Mouse (Mus musculus): Measurements from ENCODE around the gene Col16a1.

Gene Col16a1

GRCm38 (mm10) chr4:130084331-130084945 is 36.8 kb downstream of the Col16a1 start:
- DNase-seq (ENCODE audit: low spot score), result no peak

DNA sequence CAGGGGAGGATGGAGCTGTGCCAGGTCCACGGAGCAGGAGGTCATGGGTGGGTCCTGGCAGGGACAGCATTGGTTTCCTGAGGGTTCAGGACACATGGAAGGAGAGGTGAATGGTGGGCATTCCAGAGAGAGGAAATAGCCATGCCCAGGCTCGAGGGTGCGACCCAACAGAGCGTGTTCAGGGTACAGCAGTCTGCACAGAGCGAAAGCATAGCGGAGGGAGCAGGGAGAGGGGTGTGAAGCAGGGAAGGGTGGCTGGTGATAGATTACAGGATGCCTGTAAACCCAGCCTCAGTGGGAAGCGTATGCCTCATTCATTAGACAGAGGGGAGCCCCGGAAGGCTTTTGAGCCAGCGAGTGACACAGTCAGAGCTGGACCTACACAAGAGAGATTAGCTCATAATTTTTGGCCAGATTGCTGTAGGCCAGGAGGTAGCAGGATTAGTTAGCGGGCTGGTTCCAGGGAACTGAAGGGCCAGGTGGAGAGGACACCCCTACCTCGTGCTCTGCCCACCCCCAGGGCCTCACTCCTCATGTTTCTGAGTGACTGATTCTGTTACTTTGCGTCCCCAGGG is 37.7 kb downstream of the Col16a1 start:
- no peak for DNase-seq (ENCODE audit: low spot score)

DNA sequence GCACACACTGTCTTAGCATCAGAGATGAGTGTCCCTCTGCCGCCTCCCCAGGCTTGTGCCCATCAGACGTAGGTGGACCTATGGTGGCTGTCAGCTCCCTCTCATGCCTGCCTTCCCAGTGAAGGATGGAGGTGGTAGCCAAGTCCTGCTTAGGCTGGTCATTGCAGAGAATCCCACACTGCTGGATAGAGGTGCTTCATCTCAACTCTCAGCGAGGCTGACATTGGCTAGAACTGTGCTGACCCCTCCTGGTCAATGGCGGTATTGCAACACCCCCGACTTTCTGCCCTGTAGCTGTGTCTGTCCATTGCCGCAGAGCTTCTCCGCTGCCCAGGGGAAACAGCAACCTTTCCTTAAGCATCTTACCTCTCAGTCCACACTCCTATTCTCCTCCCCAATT is 39.7 kb downstream of the Col16a1 start:
- DNase-seq (ENCODE audit: low spot score), result peak; percentile 78

DNA sequence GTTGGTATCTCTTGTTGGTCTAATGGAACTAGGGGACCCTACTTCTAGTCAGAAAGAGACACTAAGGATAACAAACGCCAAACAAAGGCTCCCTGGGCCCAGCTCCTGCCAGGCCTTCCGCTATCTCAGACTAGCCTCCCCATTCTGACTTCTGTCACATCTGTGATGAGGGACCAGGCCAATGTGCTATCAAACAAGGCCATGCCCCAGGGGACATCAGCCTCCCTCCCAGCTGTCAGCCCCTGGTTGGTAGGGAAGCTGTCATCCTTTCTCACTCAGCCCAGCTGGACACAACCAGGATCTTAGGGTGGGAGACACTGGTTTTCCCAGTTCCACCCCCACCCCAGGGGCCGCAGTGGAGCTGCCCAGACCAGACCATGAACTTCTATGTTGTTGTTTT is 47.5 kb downstream of the Col16a1 start:
- no peak for DNase-seq (ENCODE audit: low spot score)

- DNase-seq (ENCODE audit: low spot score), result no peak
These were observed 53.5 kb downstream of the Col16a1 start for GRCm38 (mm10) chr4:130101183-130101582.

- DNase-seq (ENCODE audit: low spot score), result no peak
These were observed 54.5 kb downstream of the Col16a1 start, which contains the start of gene Pef1 for GRCm38 (mm10) chr4:130102111-130102651. TSS of gene Pef1 (plus strand) at chr4:130102558.

DNA sequence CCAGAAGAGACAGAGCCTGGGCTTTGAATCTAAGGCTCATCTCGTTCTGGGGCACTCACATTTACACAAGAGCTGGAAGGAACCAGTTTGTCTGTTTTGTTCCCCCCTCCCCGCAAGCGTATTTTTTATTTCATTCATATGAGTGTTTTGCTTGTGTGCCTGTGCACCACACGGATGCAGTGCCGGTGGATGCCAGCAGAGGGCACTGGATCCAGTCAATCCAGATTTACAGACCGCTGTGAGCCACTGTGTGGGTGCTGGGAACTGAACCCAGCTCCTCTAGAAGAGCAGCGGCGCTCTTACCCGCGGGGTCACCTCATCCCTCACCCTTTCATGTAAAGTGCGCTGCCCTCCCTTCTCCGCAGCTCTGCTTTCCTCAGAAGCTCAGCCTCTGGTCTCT is 56.0 kb downstream of the Col16a1 start:
- DNase-seq (ENCODE audit: low spot score), result no peak

DNA sequence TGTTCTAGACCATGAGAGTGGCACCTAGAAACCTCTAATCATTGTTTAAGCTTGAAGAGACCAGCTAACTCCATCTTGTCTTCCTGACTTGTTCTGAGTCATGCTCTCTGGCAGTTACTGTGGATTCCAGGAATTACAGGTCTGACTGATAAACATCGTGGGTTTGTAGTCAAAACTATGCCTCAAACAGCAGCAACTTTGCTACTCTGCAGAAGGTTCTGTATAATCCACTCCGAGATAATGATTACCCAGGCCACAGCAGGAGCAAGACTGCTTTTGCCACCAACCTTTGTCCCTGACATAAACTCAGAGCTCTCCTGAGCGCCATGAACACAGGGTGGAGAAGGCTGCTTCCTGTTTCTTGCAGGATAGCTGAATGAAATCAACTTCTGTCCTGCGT is 56.9 kb downstream of the Col16a1 start:
- no peak for DNase-seq (ENCODE audit: low spot score)

DNA sequence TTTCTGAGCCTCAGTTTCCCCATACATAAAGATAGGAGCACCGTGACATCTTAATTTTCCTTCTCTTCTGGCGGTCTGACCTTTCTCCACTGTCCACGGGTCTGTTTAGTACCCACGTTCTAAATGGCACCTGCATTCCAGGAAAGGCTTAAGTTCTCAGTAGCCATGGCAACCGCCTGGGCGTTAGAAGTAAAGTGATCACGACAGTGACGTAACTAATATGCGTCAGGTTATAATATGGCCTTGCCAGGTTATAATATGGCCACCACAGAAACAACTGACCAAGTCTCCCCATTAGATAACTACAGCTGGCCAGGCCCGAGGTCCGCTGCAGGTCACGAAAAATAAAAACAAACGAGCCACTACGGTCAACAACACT is 59.4 kb downstream of the Col16a1 start:
- DNase-seq (ENCODE audit: low spot score), result no peak

- DNase-seq (ENCODE audit: low spot score), result peak; percentile 96
These were observed 59.9 kb downstream of the Col16a1 start for GRCm38 (mm10) chr4:130107444-130108131.

- DNase-seq (ENCODE audit: low spot score), result no peak
These were observed 61.3 kb downstream of the Col16a1 start for GRCm38 (mm10) chr4:130108929-130109328.

GRCm38 (mm10) chr4:130109666-130110065 is 62.0 kb downstream of the Col16a1 start:
- no peak for DNase-seq (ENCODE audit: low spot score)

GRCm38 (mm10) chr4:130110091-130110490 is 62.5 kb downstream of the Col16a1 start:
- DNase-seq (ENCODE audit: low spot score), result no peak

- no peak for DNase-seq (ENCODE audit: low spot score)
These were observed 64.7 kb downstream of the Col16a1 start for GRCm38 (mm10) chr4:130112299-130112698.

DNA sequence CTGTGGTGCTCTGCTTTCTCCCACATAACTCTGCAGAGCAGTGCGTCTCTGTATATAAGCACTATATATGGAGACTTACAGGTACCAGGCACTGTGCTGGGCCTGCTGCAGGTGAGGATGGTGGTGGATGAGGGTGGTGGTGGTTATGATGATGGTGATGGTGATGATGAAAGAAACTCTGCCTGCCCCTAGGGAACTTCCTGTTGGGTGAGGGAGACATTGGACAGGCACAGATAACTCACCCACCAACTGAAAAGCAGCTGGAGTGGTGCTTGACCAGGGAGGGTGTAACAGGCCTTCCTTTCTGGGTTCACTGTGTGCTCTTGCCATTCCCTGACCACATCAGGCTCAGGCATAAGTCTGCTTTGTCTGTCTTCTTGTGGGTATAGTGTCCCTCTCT is 65.1 kb downstream of the Col16a1 start:
- DNase-seq (ENCODE audit: low spot score), result no peak

DNA sequence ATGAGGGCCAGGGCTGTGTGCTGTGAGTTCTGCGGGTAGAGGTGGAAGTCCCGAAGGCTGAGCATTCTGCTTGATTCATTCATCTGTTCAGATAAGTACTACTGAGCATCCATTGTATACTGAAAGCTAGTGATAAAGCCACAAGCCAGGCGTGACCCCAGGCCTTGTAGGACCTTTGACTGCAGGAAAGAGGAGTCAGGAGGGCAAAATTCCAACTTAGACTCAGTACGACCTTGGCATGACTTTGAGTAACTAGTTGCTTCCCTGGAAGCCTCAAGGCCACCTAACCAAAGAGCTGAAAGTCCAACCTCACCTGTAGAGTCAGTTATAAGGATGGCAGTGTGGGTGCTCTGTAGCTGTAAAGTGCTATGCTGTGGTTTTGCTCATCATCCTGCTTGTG is 73.1 kb downstream of the Col16a1 start:
- no peak for DNase-seq (ENCODE audit: low spot score)

DNA sequence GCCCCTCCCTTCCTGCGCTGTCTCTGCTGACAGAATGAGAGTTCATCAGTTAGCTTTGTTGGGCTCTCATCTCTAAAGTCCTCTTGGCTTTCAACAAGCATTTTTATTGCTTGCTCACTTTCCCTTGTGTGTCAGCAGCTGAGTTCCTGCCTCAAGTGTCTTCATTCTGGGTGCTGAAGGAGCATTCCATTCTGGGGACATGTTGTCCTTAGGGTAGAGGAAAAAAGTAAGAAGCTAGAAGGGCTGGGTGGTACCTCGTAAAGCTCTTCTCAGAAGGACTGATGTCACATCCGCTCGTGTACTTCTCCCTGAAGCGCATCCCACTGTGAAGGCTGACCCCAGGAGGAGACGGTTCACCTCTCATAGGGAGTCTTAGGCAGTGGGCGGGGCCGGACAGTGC is 73.9 kb downstream of the Col16a1 start:
- no peak for DNase-seq (ENCODE audit: low spot score)

- DNase-seq (ENCODE audit: low spot score), result no peak
These were observed 75.4 kb downstream of the Col16a1 start for GRCm38 (mm10) chr4:130123020-130123419.

- no peak for DNase-seq (ENCODE audit: low spot score)
These were observed 76.5 kb downstream of the Col16a1 start for GRCm38 (mm10) chr4:130124110-130124509.

DNA sequence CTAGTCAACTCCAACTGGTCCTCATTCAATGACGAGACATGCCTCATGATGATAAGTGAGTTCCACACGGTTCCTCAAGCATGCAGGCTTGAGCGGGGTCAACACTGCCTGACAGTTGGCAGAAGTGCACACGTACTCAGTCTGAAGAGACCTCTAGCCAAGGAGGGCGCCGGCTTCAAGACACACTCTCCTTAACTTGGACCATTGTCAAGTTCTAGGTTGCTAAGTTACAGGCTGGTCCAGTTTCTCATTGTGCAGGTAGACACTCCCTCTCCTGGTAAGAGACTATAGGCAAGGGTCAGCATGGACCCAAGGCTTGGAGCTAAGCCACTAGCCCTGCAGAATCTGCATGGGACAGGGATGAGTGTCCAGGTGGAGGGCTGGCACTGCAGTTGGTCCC is 77.5 kb downstream of the Col16a1 start:
- no peak for DNase-seq (ENCODE audit: low spot score)

GRCm38 (mm10) chr4:130125935-130126334 is 78.3 kb downstream of the Col16a1 start:
- DNase-seq (ENCODE audit: low spot score), result no peak

- no peak for DNase-seq (ENCODE audit: low spot score)
These were observed 81.3 kb downstream of the Col16a1 start for GRCm38 (mm10) chr4:130128907-130129306.

- no peak for DNase-seq (ENCODE audit: low spot score)
These were observed 82.4 kb downstream of the Col16a1 start for GRCm38 (mm10) chr4:130130082-130130481.

All from T-cell, adult 2 months (primary cell).